Mouse (Mus musculus): ENCODE data around the gene Trak2. TPM values are rescaled to one million over a fixed set of nuclear protein-coding genes. Genes with fewer than 3 reads are reported as not detected.
"Not testable (repeated sequence)": the region's sequence is repeated elsewhere in the genome, so short reads cannot be mapped to it uniquely, and the experiment has no call there.

The Trak2 gene
- polyA plus RNA-seq, 1 experiment, result 66.2 TPM

DNA sequence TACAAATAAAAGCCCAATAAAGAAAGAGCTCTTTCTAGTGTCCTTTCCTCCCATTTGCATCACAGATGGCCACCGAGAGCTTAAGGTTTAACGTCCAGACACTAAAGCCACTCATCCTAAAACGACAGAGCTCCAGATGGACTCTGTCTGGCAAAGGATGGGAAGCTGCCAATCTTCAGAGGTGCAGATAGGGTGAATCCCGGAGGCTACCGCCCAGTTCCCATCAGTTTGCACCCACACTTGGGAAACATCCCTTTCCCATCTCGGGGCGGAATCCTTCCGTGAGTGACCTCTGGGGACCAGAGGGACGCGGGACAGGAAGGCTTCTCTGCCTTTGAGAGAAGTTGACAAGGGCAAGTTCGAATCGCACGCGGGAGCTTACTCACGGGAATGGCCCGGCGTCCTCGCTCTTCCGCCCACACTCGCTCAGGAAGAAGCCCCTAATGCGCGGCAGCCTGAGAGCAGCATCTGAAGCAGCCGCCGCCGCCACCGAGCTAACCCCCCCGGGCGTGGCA, 322 bp downstream of the Trak2 start:
- under 1% methylated on average over 28 of the region's 28 CpGs for WGBS
- Histone ChIP-seq H3K27ac (ENCODE audit: insufficient read depth, low read length) (peak overlapping the region; percentile 90), H3K4me3 (replicated peaks; ENCODE audit: insufficient read depth, low read depth, low read length) (peak overlapping the region; percentile 93), H3K4me1 (ENCODE audit: control insufficient read depth, insufficient read depth, low read length) (peaks cover 8% of the 10 kb centered on the region; the same call in 1 of the 2 replicates), H3K27me3 (ENCODE audit: control insufficient read depth, insufficient read depth, low read length) (no peaks in the 10 kb centered on the region)
- TF ChIP-seq CTCF (IDR thresholded peaks at IDR 0.05; ENCODE audit: borderline replicate concordance, insufficient read depth, low read depth, low read length), result no peak
- TF ChIP-seq POLR2A (IDR thresholded peaks at IDR 0.05; ENCODE audit: borderline replicate concordance, insufficient read depth, low read length), result no peak
- DNase-seq, result peak in 1 of 2 experiments; percentile 86

DNA sequence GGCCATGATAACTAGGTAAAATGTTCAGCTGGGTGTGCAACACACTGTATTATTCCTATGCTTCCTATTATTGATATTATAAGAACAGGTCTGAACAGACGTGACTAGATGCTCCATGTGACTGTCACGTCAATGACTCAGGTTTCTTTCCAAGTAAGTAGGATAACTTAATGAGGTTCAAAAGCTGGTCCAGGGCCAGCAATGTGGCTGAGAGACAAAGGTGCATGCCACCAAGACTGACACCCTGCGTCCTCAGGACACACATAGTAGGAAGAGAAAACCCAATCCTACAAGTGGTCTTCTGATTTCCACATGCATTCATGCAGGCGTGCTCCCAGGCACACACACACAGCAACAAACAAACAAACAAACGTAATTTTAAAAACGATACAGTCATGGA, 2.1 kb downstream of the Trak2 start:
- WGBS, result 84% methylated on average over 6 of the region's 6 CpGs
- Histone ChIP-seq H3K4me3 (replicated peaks; ENCODE audit: insufficient read depth, low read depth, low read length) (no peak overlapping the region), H3K27ac (ENCODE audit: insufficient read depth, low read length) (no peak overlapping the region), H3K4me1 (ENCODE audit: control insufficient read depth, insufficient read depth, low read length) (peaks cover 8% of the 10 kb centered on the region; the same call in 1 of the 2 replicates), H3K27me3 (ENCODE audit: control insufficient read depth, insufficient read depth, low read length) (no peaks in the 10 kb centered on the region)
- DNase-seq, result no peak
- no peak for TF ChIP-seq CTCF (IDR thresholded peaks at IDR 0.05; ENCODE audit: borderline replicate concordance, insufficient read depth, low read depth, low read length)
- no peak for TF ChIP-seq POLR2A (IDR thresholded peaks at IDR 0.05; ENCODE audit: borderline replicate concordance, insufficient read depth, low read length)

DNA sequence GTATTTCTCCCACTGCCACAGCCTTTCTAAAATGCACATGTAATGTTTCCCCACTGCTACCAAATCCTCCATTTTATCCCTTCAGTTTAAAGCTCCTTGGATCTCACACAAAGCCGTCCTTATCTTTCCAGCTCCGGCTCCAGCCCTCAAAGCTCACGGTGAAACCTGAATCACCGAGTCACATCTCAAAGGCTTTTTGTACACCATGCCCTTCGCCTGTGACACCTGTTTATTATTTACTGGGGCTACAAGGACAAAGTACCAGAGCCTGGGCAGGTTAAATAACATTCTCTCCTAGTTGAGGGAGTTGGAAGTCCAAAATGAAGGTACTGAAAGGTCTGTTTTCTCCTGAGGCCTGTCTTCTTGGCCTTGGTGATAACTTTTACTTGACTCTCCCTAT, 3.2 kb downstream of the Trak2 start:
- peaks cover 8% of the 10 kb centered on the region; the same call in 1 of the 2 replicates for H3K4me1 ChIP-seq (ENCODE audit: control insufficient read depth, insufficient read depth, low read length)
- H3K27me3 ChIP-seq (ENCODE audit: control insufficient read depth, insufficient read depth, low read length), result no peaks in the 10 kb centered on the region
- 83% methylated on average over 5 of the region's 5 CpGs for WGBS
- no peak overlapping the region for H3K4me3 ChIP-seq (replicated peaks; ENCODE audit: insufficient read depth, low read depth, low read length)
- DNase-seq, result no peak
- no peak overlapping the region for H3K27ac ChIP-seq (ENCODE audit: insufficient read depth, low read length)
- TF ChIP-seq POLR2A (IDR thresholded peaks at IDR 0.05; ENCODE audit: borderline replicate concordance, insufficient read depth, low read length) (no peak), CTCF (IDR thresholded peaks at IDR 0.05; ENCODE audit: borderline replicate concordance, insufficient read depth, low read depth, low read length) (no peak)

- WGBS, result 36% methylated on average over 4 of the region's 4 CpGs
- Histone ChIP-seq H3K4me3 (replicated peaks; ENCODE audit: insufficient read depth, low read depth, low read length) (no peak overlapping the region), H3K4me1 (ENCODE audit: control insufficient read depth, insufficient read depth, low read length) (peaks cover 8% of the 10 kb centered on the region; the same call in 1 of the 2 replicates), H3K27ac (ENCODE audit: insufficient read depth, low read length) (no peak overlapping the region), H3K27me3 (ENCODE audit: control insufficient read depth, insufficient read depth, low read length) (no peaks in the 10 kb centered on the region)
- TF ChIP-seq POLR2A (IDR thresholded peaks at IDR 0.05; ENCODE audit: borderline replicate concordance, insufficient read depth, low read length) (no peak), CTCF (IDR thresholded peaks at IDR 0.05; ENCODE audit: borderline replicate concordance, insufficient read depth, low read depth, low read length) (no peak)
- no peak for DNase-seq
Observed at GRCm38 (mm10) chr1:58967534-58967933, 5.7 kb downstream of the Trak2 start.

- H3K4me3 ChIP-seq (replicated peaks; ENCODE audit: insufficient read depth, low read depth, low read length), result no peak overlapping the region
- H3K27ac ChIP-seq (ENCODE audit: insufficient read depth, low read length), result no peak overlapping the region
- DNase-seq, result no peak
- peaks cover 8% of the 10 kb centered on the region for H3K4me1 ChIP-seq (ENCODE audit: control insufficient read depth, insufficient read depth, low read length)
- no peak for TF ChIP-seq POLR2A (IDR thresholded peaks at IDR 0.05; ENCODE audit: borderline replicate concordance, insufficient read depth, low read length)
- no peak for TF ChIP-seq CTCF (IDR thresholded peaks at IDR 0.05; ENCODE audit: borderline replicate concordance, insufficient read depth, low read depth, low read length)
- H3K27me3 ChIP-seq (ENCODE audit: control insufficient read depth, insufficient read depth, low read length), result no peaks in the 10 kb centered on the region
Observed at GRCm38 (mm10) chr1:58962865-58963264, 10.4 kb downstream of the Trak2 start.

- 49% methylated on average over 5 of the region's 5 CpGs for WGBS
- no peak for TF ChIP-seq CTCF (IDR thresholded peaks at IDR 0.05; ENCODE audit: borderline replicate concordance, insufficient read depth, low read depth, low read length)
- no peak for TF ChIP-seq POLR2A (IDR thresholded peaks at IDR 0.05; ENCODE audit: borderline replicate concordance, insufficient read depth, low read length)
- H3K4me1 ChIP-seq (ENCODE audit: control insufficient read depth, insufficient read depth, low read length), result peaks cover 8% of the 10 kb centered on the region
Observed at GRCm38 (mm10) chr1:58962418-58962817, 10.8 kb downstream of the Trak2 start.

GRCm38 (mm10) chr1:58961152-58961893, 11.9 kb downstream of the Trak2 start:
- Histone ChIP-seq H3K27me3 (ENCODE audit: control insufficient read depth, insufficient read depth, low read length) (no peaks in the 10 kb centered on the region), H3K27ac (ENCODE audit: insufficient read depth, low read length) (no peak overlapping the region), H3K4me1 (ENCODE audit: control insufficient read depth, insufficient read depth, low read length) (peaks cover 8% of the 10 kb centered on the region), H3K4me3 (replicated peaks; ENCODE audit: insufficient read depth, low read depth, low read length) (no peak overlapping the region)
- no peak for DNase-seq
- WGBS, result 64% methylated on average over 12 of the region's 12 CpGs
- TF ChIP-seq CTCF (IDR thresholded peaks at IDR 0.05; ENCODE audit: borderline replicate concordance, insufficient read depth, low read depth, low read length), result no peak
- TF ChIP-seq POLR2A (IDR thresholded peaks at IDR 0.05; ENCODE audit: borderline replicate concordance, insufficient read depth, low read length), result no peak

More at GRCm38 (mm10) chr1:58962418-58962817, 10.8 kb downstream of the Trak2 start:
- H3K27me3 ChIP-seq (ENCODE audit: control insufficient read depth, insufficient read depth, low read length), result no peaks in the 10 kb centered on the region
- no peak overlapping the region for H3K4me3 ChIP-seq (replicated peaks; ENCODE audit: insufficient read depth, low read depth, low read length)
- no peak overlapping the region for H3K27ac ChIP-seq (ENCODE audit: insufficient read depth, low read length)
- peak; percentile 54 to 63 for DNase-seq

DNA sequence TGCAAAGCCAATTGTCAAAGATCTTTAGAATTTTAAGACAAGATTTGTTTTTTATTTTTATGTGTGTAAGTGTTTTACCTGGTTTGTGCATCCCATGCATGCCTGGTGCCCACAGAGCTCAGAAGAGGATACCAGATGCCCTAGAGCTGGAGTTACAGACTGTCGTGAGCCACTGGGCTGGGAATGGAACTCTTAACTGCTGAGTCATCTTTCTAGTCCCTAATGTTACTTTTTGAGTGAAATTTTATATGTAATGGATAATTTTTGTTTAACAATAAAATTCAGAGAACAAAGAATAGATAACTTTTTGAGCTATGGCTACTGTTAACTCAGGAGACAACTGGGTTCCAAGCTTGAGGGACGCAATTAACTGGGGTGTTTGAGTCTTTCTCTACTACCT, 13.5 kb downstream of the Trak2 start:
- Histone ChIP-seq H3K4me3 (replicated peaks; ENCODE audit: insufficient read depth, low read depth, low read length) (no peak overlapping the region), H3K27me3 (ENCODE audit: control insufficient read depth, insufficient read depth, low read length) (no peaks in the 10 kb centered on the region), H3K27ac (ENCODE audit: insufficient read depth, low read length) (no peak overlapping the region), H3K4me1 (ENCODE audit: control insufficient read depth, insufficient read depth, low read length) (peaks cover 8% of the 10 kb centered on the region)
- 76% methylated on average over 2 of the region's 2 CpGs for WGBS
- no peak for DNase-seq
- TF ChIP-seq CTCF (IDR thresholded peaks at IDR 0.05; ENCODE audit: borderline replicate concordance, insufficient read depth, low read depth, low read length) (no peak), POLR2A (IDR thresholded peaks at IDR 0.05; ENCODE audit: borderline replicate concordance, insufficient read depth, low read length) (no peak)

- WGBS, result 56% methylated on average over 16 of the region's 16 CpGs
- DNase-seq; H3K4me1 ChIP-seq (ENCODE audit: control insufficient read depth, insufficient read depth, low read length); H3K27me3 ChIP-seq (ENCODE audit: control insufficient read depth, insufficient read depth, low read length); H3K4me3 ChIP-seq (replicated peaks; ENCODE audit: insufficient read depth, low read depth, low read length); H3K27ac ChIP-seq (ENCODE audit: insufficient read depth, low read length): not testable (repeated sequence)
Observed at GRCm38 (mm10) chr1:58958789-58959526, 14.3 kb downstream of the Trak2 start.

Data from cerebellum, adult 2 months (tissue).